In the genomic region with DNA sequence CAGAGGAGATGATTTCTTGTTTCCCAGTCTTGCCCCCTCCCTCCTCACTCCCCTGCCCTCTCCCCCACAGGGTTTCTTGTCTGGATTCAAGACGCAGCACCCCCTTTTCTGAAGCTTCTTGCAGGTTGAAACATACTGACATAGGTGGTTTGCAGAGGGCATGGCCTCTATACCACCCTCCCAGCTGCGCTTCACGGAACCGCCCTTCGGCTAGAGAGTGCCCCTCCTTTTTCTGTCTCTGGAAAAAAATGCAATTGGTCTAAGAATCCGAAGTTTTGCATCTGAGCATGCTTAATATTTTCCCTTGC, we compare ENCODE assay signal across 8 mouse cellular contexts. TPM values are rescaled to one million over a fixed set of nuclear protein-coding genes. Genes with fewer than 3 reads are reported as not detected.
A peak's percentile ranks its signal among the peaks of the same experiment; 100 is the strongest.
DNase-seq lines count a peak whose midpoint lies in the region; ATAC-seq and TF ChIP-seq lines count a peak whose summit lies in the region.
"Had no signal": no experiment of that assay in that cellular context is flagged by ENCODE, and none has a peak within 500 bp of the region (broad histone marks: within the 10 kb centered on the region; RNA-seq: fewer than 3 reads in every experiment).

No protein-coding gene starts in this region.

- no peaks in the 10 kb centered on the region for H3K9me3 ChIP-seq in liver, embryonic 11.5 days (ENCODE audit: control insufficient read depth, low read length)
- H3K9me3 ChIP-seq in embryonic facial prominence, embryonic 15.5 days (replicated peaks) = no peaks in the 10 kb centered on the region
- no peaks in the 10 kb centered on the region for H3K9me3 ChIP-seq in hindbrain, postnatal 0 days (ENCODE audit: low read length)
- no peaks in the 10 kb centered on the region for H3K9me3 ChIP-seq in neural tube, embryonic 12.5 days

- no peaks in the 10 kb centered on the region for H3K36me3 ChIP-seq in liver, embryonic 11.5 days (ENCODE audit: control insufficient read depth, insufficient read depth, low read length)
- H3K36me3 ChIP-seq in embryonic facial prominence, embryonic 15.5 days = no peaks in the 10 kb centered on the region
- no peaks in the 10 kb centered on the region for H3K36me3 ChIP-seq in hindbrain, postnatal 0 days (ENCODE audit: insufficient read depth, low read length)
- no peaks in the 10 kb centered on the region; the same call in 1 of the 2 replicates for H3K36me3 ChIP-seq in neural tube, embryonic 12.5 days

- no peak for ATAC-seq in liver, embryonic 11.5 days (replicated peaks; ENCODE audit: low FRiP score)
- ATAC-seq in embryonic facial prominence, embryonic 15.5 days (ENCODE audit: insufficient number of reproducible peaks, low FRiP score, low TSS enrichment, low read depth) = no peak
- no peak; the same call in 1 of the 2 replicates for ATAC-seq in hindbrain, postnatal 0 days
- no peak for ATAC-seq in neural tube, embryonic 12.5 days (ENCODE audit: low FRiP score, low read depth)
- ATAC-seq: activated CD4-positive, CD25-positive, alpha-beta regulatory T cell, adult 4 months had no signal

- peak overlapping the region; percentile 87 for H3K4me2 ChIP-seq in liver, embryonic 11.5 days
- H3K4me2 ChIP-seq in embryonic facial prominence, embryonic 15.5 days (replicated peaks) = peak overlapping the region; percentile 88
- peak overlapping the region; percentile 70 for H3K4me2 ChIP-seq in hindbrain, postnatal 0 days (ENCODE audit: low read depth, low read length)
- H3K4me2 ChIP-seq in neural tube, embryonic 12.5 days (replicated peaks) = peak overlapping the region; percentile 85

- no peak overlapping the region for H3K9ac ChIP-seq in liver, embryonic 11.5 days (ENCODE audit: low read depth, low read length)
- no peak overlapping the region for H3K9ac ChIP-seq in embryonic facial prominence, embryonic 15.5 days
- H3K9ac ChIP-seq in hindbrain, postnatal 0 days (replicated peaks; ENCODE audit: low read length) = peak overlapping the region; percentile 81
- H3K9ac ChIP-seq in neural tube, embryonic 12.5 days = peak overlapping the region; percentile 89

- 15% methylated on average over 6 of the region's 6 CpGs for WGBS in liver, embryonic 11.5 days
- 3% methylated on average over 6 of the region's 6 CpGs for WGBS in embryonic facial prominence, embryonic 15.5 days
- 3% methylated on average over 6 of the region's 6 CpGs for WGBS in hindbrain, postnatal 0 days
- WGBS in neural tube, embryonic 12.5 days = 4% methylated on average over 6 of the region's 6 CpGs

- no peak for TF ChIP-seq CTCF in hindbrain, postnatal 0 days (IDR thresholded peaks at IDR 0.05; ENCODE audit: low read depth)

- H3K27ac ChIP-seq in liver, embryonic 11.5 days (ENCODE audit: low read depth, low read length) = no peak overlapping the region
- peak overlapping the region; percentile 85 for H3K27ac ChIP-seq in embryonic facial prominence, embryonic 15.5 days (replicated peaks)
- H3K27ac ChIP-seq in hindbrain, postnatal 0 days = peak overlapping the region; percentile 98
- peak overlapping the region; percentile 100 for H3K27ac ChIP-seq in neural tube, embryonic 12.5 days

- peak overlapping the region; percentile 69 for H3K4me3 ChIP-seq in liver, embryonic 11.5 days (ENCODE audit: low read depth, low read length)
- H3K4me3 ChIP-seq in embryonic facial prominence, embryonic 15.5 days (replicated peaks) = peak overlapping the region; percentile 67
- peak overlapping the region; percentile 77 for H3K4me3 ChIP-seq in hindbrain, postnatal 0 days (ENCODE audit: low read length)
- H3K4me3 ChIP-seq in neural tube, embryonic 12.5 days = peak overlapping the region; percentile 74

- H3K4me1 ChIP-seq in liver, embryonic 11.5 days (replicated peaks; ENCODE audit: control insufficient read depth, insufficient read depth, low read length) = no peaks in the 10 kb centered on the region
- peaks cover 11% of the 10 kb centered on the region for H3K4me1 ChIP-seq in embryonic facial prominence, embryonic 15.5 days
- H3K4me1 ChIP-seq in hindbrain, postnatal 0 days (ENCODE audit: insufficient read depth, low read length) = peaks cover 8% of the 10 kb centered on the region
- H3K4me1 ChIP-seq in neural tube, embryonic 12.5 days = peaks cover 29% of the 10 kb centered on the region

- peaks cover 32% of the 10 kb centered on the region for H3K27me3 ChIP-seq in liver, embryonic 11.5 days (replicated peaks; ENCODE audit: control insufficient read depth, insufficient read depth, low read length)
- H3K27me3 ChIP-seq in embryonic facial prominence, embryonic 15.5 days = no peaks in the 10 kb centered on the region
- no peaks in the 10 kb centered on the region for H3K27me3 ChIP-seq in hindbrain, postnatal 0 days (ENCODE audit: insufficient read depth, low read length)
- no peaks in the 10 kb centered on the region for H3K27me3 ChIP-seq in neural tube, embryonic 12.5 days (replicated peaks)

- DNase-seq in liver, embryonic 11.5 days (ENCODE audit: low spot score) = no peak
- no peak for DNase-seq in liver
- peak; percentile 37 for DNase-seq in hindbrain, postnatal 0 days (ENCODE audit: low spot score)
- no peak for DNase-seq in urinary bladder, adult 2 months (ENCODE audit: low spot score)
- no peak for DNase-seq in yolk sac, embryonic 10.5 days (ENCODE audit: low spot score)

RNA-seq across cellular contexts. Expression of a gene that starts 4.4 kb away (rescaled TPM):
- 2.5 and 3.8 TPM in 2 replicates for polyA plus RNA-seq in liver, embryonic 11.5 days (2014; fragmentation: Nextera tagmentation; extraction: Ambion mirVana)
- polyA plus RNA-seq in embryonic facial prominence, embryonic 15.5 days (2015; fragmentation: Nextera tagmentation; extraction: Ambion mirVana) = 4.7 and 5.1 TPM in 2 replicates
- 21.0 and 28.9 TPM in 2 replicates for total RNA-seq in hindbrain, postnatal 0 days (2014; rRNA removed)
- 19.5 and 23.2 TPM in 2 replicates for polyA plus RNA-seq in hindbrain, postnatal 0 days (2015; fragmentation: Nextera tagmentation; extraction: Ambion mirVana)
- 22.9 and 24.4 TPM in 2 replicates for polyA plus RNA-seq in neural tube, embryonic 12.5 days (2016; fragmentation: Nextera tagmentation; extraction: Ambion mirVana)
- polyA plus RNA-seq in urinary bladder, adult 2 months (2012; rRNA removed) = 0.25 and 0.27 TPM in 2 replicates

Comparison
In these comparisons a context has a peak if more than half of its experiments do, and no peak if none do; other contexts are left out.
1. H3K9ac ChIP-seq: peak in hindbrain, postnatal 0 days (single experiment) and neural tube, embryonic 12.5 days (single experiment); none in liver, embryonic 11.5 days (single experiment) and embryonic facial prominence, embryonic 15.5 days (single experiment).
2. Peak in every context shown above with its lines, with median percentiles within 50 percentile points of each other: H3K4me2 ChIP-seq and H3K4me3 ChIP-seq.